Mouse (Mus musculus) liver, embryonic 14.5 days (tissue): ENCODE measurements at regions not wholly inside any gene's neighbourhood (a gene's known extent, or its start where the extent isn't known, plus 50 kb on each side); places are given as distances from the start of the nearest gene placed in this dataset.

Source experiments
- CTCF ChIP-seq: IDR thresholded peaks from 2 replicates; pipeline ENCODE4 v1.5.1; 2016; ENCODE audit warnings: antibody characterized with exemption, low read depth, control low read depth
- EP300 ChIP-seq: IDR thresholded peaks from 2 replicates; pipeline ENCODE4 v1.6.1; 2016; ENCODE audit warnings: antibody characterized with exemption, low read depth

GRCm38 (mm10) chr10:83840226-83840625 is 117.6 kb downstream of the 1500009L16Rik start:
- no peak for TF ChIP-seq CTCF
- TF ChIP-seq EP300: no peak
